Mouse (Mus musculus) liver, adult 2 months (tissue): ENCODE measurements at regions not wholly inside any gene's neighbourhood (a gene's known extent, or its start where the extent isn't known, plus 50 kb on each side); places are given as distances from the start of the nearest gene placed in this dataset.

Experiments used
- CTCF ChIP-seq: fragments of 200-500 bp; IDR thresholded peaks from 2 replicates; pipeline ENCODE4 v1.5.1; 2011; ENCODE audit warnings: low read depth, low read length, control low read depth
- POLR2A ChIP-seq: fragments of 200-500 bp; IDR thresholded peaks from 2 replicates; pipeline ENCODE4 v1.6.1; 2011; ENCODE audit warnings: low read length, control low read depth; ENCODE audit not compliant: insufficient read depth; ENCODE audit errors: extremely low read depth

GRCm38 (mm10) chr2:10718366-10718765 is 348.1 kb downstream of the Sfmbt2 start:
- TF ChIP-seq CTCF, result no peak
- TF ChIP-seq POLR2A, result no peak
